Mouse (Mus musculus) ES-Bruce4 (cell line): ENCODE results near the gene Bcat2.

Experiments used
- CTCF ChIP-seq: IDR thresholded peaks from one replicate; pipeline ENCODE4 v1.8.1; 2011; ENCODE audit warnings: low read depth, low read length
- EP300 ChIP-seq: IDR thresholded peaks from 2 replicates; pipeline ENCODE4 v1.6.1; 2011; ENCODE audit warnings: low read depth, low read length; ENCODE audit not compliant: insufficient read depth
- POLR2A ChIP-seq: IDR thresholded peaks from one replicate; pipeline ENCODE4 v1.8.1; 2011; ENCODE audit warnings: low read length; ENCODE audit not compliant: insufficient read depth

GRCm38 (mm10) chr7:45568601-45569473 lies 1.1 kb upstream of the Bcat2 start:
- TF ChIP-seq CTCF: no peak
- no peak for TF ChIP-seq EP300
- TF ChIP-seq POLR2A: no peak
